Mouse (Mus musculus) retina, postnatal 7 days (tissue): Measurements from ENCODE around the gene Wipi2.
A peak's percentile ranks its signal among the peaks of the same experiment; 100 is the strongest.

ENCODE experiments used
- DNase-seq: peaks from one replicate; pipeline ENCODE4 v3.0.0-alpha.2; 2012; ENCODE audit warnings: low read depth, low spot score

Gene Wipi2

GRCm38 (mm10) chr5:142627398-142627797 lies at the start of gene Wipi2:
TSS of gene Wipi2 (plus strand) at chr5:142627698.
- DNase-seq: no peak

- no peak for DNase-seq
Observed at GRCm38 (mm10) chr5:142578192-142578591, 49.3 kb upstream of the Wipi2 start.

GRCm38 (mm10) chr5:142581517-142581916 lies 46.0 kb upstream of the Wipi2 start:
- peak; percentile 77 for DNase-seq

- no peak for DNase-seq
Observed at GRCm38 (mm10) chr5:142583616-142584126, 43.8 kb upstream of the Wipi2 start.

- DNase-seq: no peak
Observed at GRCm38 (mm10) chr5:142590953-142591616, 36.4 kb upstream of the Wipi2 start.

GRCm38 (mm10) chr5:142595698-142596097 lies 31.8 kb upstream of the Wipi2 start:
- DNase-seq: no peak

GRCm38 (mm10) chr5:142596723-142597122 lies 30.8 kb upstream of the Wipi2 start:
- no peak for DNase-seq

- DNase-seq: no peak
Observed at GRCm38 (mm10) chr5:142597648-142598390, 29.7 kb upstream of the Wipi2 start.

- no peak for DNase-seq
Observed at GRCm38 (mm10) chr5:142604379-142604778, 23.1 kb upstream of the Wipi2 start.

- no peak for DNase-seq
Observed at GRCm38 (mm10) chr5:142605288-142605687, 22.2 kb upstream of the Wipi2 start.

GRCm38 (mm10) chr5:142608259-142608988 lies 19.1 kb upstream of the Wipi2 start, which contains the start of gene Mmd2:
TSS of gene Mmd2 (minus strand) at chr5:142608800.
- peak; percentile 71 for DNase-seq

GRCm38 (mm10) chr5:142608989-142609325 lies 18.5 kb upstream of the Wipi2 start:
- no peak for DNase-seq

GRCm38 (mm10) chr5:142610362-142610761 lies 17.1 kb upstream of the Wipi2 start:
- DNase-seq: no peak

- no peak for DNase-seq
Observed at GRCm38 (mm10) chr5:142614513-142614912, 13.0 kb upstream of the Wipi2 start.

- DNase-seq: no peak
Observed at GRCm38 (mm10) chr5:142615638-142616037, 11.9 kb upstream of the Wipi2 start.

- no peak for DNase-seq
Observed at GRCm38 (mm10) chr5:142616326-142616725, 11.2 kb upstream of the Wipi2 start.

- DNase-seq: peak; percentile 46
Observed at GRCm38 (mm10) chr5:142619866-142620265, 7.6 kb upstream of the Wipi2 start.

GRCm38 (mm10) chr5:142621421-142621820 lies 6.1 kb upstream of the Wipi2 start:
- DNase-seq: no peak

GRCm38 (mm10) chr5:142622134-142622533 lies 5.4 kb upstream of the Wipi2 start:
- DNase-seq: no peak

GRCm38 (mm10) chr5:142623080-142623479 lies 4.4 kb upstream of the Wipi2 start:
- no peak for DNase-seq

GRCm38 (mm10) chr5:142628726-142629662 lies 1.5 kb downstream of the Wipi2 start:
- peak; percentile 93 for DNase-seq
